Comparison of ENCODE assay signal across 21 mouse cellular contexts in genomic region chr12:112702374-112703320, GRCm38 (mm10). TPM values are rescaled to one million over a fixed set of nuclear protein-coding genes. Genes with fewer than 3 reads are reported as not detected.
DNase-seq lines count a peak whose midpoint lies in the region; ATAC-seq and TF ChIP-seq lines count a peak whose summit lies in the region.
"Had no signal": no experiment of that assay in that cellular context is flagged by ENCODE, and none has a peak within 500 bp of the region (broad histone marks: within the 10 kb centered on the region; RNA-seq: fewer than 3 reads in every experiment).

No protein-coding gene starts in this region.

- H3K4me3 ChIP-seq in cerebellum, adult 2 months (replicated peaks; ENCODE audit: insufficient read depth, low read depth, low read length) = no peak overlapping the region
- no peak overlapping the region for H3K4me3 ChIP-seq in MEL (ENCODE audit: control insufficient read depth in 1 of 2, insufficient read depth in 1 of 2, low read depth in 2 of 2, low read length in 2 of 2)
- H3K4me3 ChIP-seq: embryonic facial prominence, embryonic 13.5 days; layer of hippocampus, adult 2 months; limb, embryonic 15.5 days; neural tube, embryonic 13.5 days had no signal

- peak in 1 of 2 experiments; percentile 78 for DNase-seq in cerebellum, adult 2 months
- no peak for DNase-seq in cerebellum, adult 11-12 months
- DNase-seq in 416B (ENCODE audit: low read depth) = peak; percentile 85
- DNase-seq in MEL (ENCODE audit: low read depth, low spot score) = peak; percentile 87
- no peak for DNase-seq in layer of hippocampus, adult 8-10 months (ENCODE audit: low spot score in 2 of 2)
- no peak for DNase-seq in ovary, postnatal 36 days (ENCODE audit: low spot score)
- DNase-seq in adrenal gland, postnatal 25 days = no peak
- DNase-seq: gastrocnemius, postnatal 14 days; heart, postnatal 10 days; liver, postnatal 0 days; lung, postnatal 36 days; thymus, postnatal 36 days had no signal

- no peaks in the 10 kb centered on the region for H3K79me2 ChIP-seq in MEL (ENCODE audit: control insufficient read depth, insufficient read depth, low read length, poor library complexity)

- H3K36me3 ChIP-seq in MEL (ENCODE audit: control insufficient read depth in 1 of 2, insufficient read depth in 2 of 2, low read length in 2 of 2) = peaks cover 0 to 17% of the 10 kb centered on the region in 2 experiments; a peak in 2 of 4 replicates
- H3K36me3 ChIP-seq: embryonic facial prominence, embryonic 13.5 days; limb, embryonic 15.5 days; neural tube, embryonic 13.5 days had no signal

- no peaks in the 10 kb centered on the region for H3K9me3 ChIP-seq in MEL (replicated peaks; ENCODE audit: insufficient read depth, low read length)
- H3K9me3 ChIP-seq: embryonic facial prominence, embryonic 13.5 days; limb, embryonic 15.5 days; neural tube, embryonic 13.5 days had no signal

- no peak for TF ChIP-seq RAD21 in MEL (IDR thresholded peaks at IDR 0.05; ENCODE audit: low read depth, low read length)

- TF ChIP-seq CTCF in cerebellum, adult 2 months (IDR thresholded peaks at IDR 0.05; ENCODE audit: borderline replicate concordance, insufficient read depth, low read depth, low read length) = no peak
- TF ChIP-seq CTCF in MEL (IDR thresholded peaks at IDR 0.05 in 2 of 3, conservative IDR thresholded peaks at IDR 0.05 in 1 of 3; ENCODE audit: control insufficient read depth in 1 of 3, insufficient read depth in 1 of 3, low read depth in 2 of 3, low read length in 3 of 3, poor library complexity in 1 of 3, severe bottlenecking in 1 of 3) = no peak

- H3K27ac ChIP-seq in cerebellum, adult 2 months (ENCODE audit: insufficient read depth, low read length) = peak overlapping the region; percentile 28
- H3K27ac ChIP-seq in MEL (ENCODE audit: control insufficient read depth, low read depth, low read length) = peak overlapping the region; percentile 3; the same call in 1 of the 2 replicates
- H3K27ac ChIP-seq: embryonic facial prominence, embryonic 13.5 days; hindbrain, embryonic 14.5 days; kidney, postnatal 0 days; layer of hippocampus, adult 2 months; limb, embryonic 15.5 days; neural tube, embryonic 13.5 days had no signal

- TF ChIP-seq EP300 in MEL (IDR thresholded peaks at IDR 0.05; ENCODE audit: low read depth in 1 of 2, low read length in 2 of 2) = peak; percentile 69 to 77

- no peak for TF ChIP-seq POLR2A in cerebellum, adult 2 months (IDR thresholded peaks at IDR 0.05; ENCODE audit: borderline replicate concordance, insufficient read depth, low read length)
- TF ChIP-seq POLR2A in MEL (IDR thresholded peaks at IDR 0.05; ENCODE audit: control insufficient read depth in 1 of 2, insufficient read depth in 1 of 2, low read depth in 1 of 2, low read length in 2 of 2, poor library complexity in 1 of 2) = no peak

- peaks cover 17% of the 10 kb centered on the region for H3K4me1 ChIP-seq in cerebellum, adult 2 months (ENCODE audit: control insufficient read depth, insufficient read depth, low read length)
- peaks cover 7 to 23% of the 10 kb centered on the region in 2 experiments for H3K4me1 ChIP-seq in MEL (ENCODE audit: control insufficient read depth in 1 of 2, insufficient read depth in 2 of 2, low read length in 2 of 2)

- H3K27me3 ChIP-seq in cerebellum, adult 2 months (ENCODE audit: control insufficient read depth, insufficient read depth, low read length) = no peaks in the 10 kb centered on the region
- H3K27me3 ChIP-seq in MEL (ENCODE audit: control insufficient read depth in 1 of 2, insufficient read depth in 2 of 2, low read length in 2 of 2) = no peaks in the 10 kb centered on the region

- peak; percentile 32; the same call in 1 of the 2 replicates for ATAC-seq in megakaryocyte, adult 5-6 weeks (ENCODE audit: poor library complexity, severe bottlenecking)
- ATAC-seq: intestine, postnatal 0 days; liver, postnatal 0 days had no signal

- H3K9ac ChIP-seq in MEL (ENCODE audit: control insufficient read depth, low read depth, low read length, poor library complexity, severe bottlenecking) = no peak overlapping the region
- H3K9ac ChIP-seq: embryonic facial prominence, embryonic 13.5 days; hindbrain, embryonic 14.5 days; limb, embryonic 15.5 days; liver, postnatal 0 days; neural tube, embryonic 13.5 days had no signal

- 68% methylated on average over 6 of the region's 6 CpGs for WGBS in cerebellum, adult 2 months

TF ChIP-seq in MEL, 35 proteins besides CTCF, POLR2A, EP300 and RAD21 (continues in another document):
- no peak; the same call in 1 of the 2 replicates for TF ChIP-seq MAZ (IDR thresholded peaks at IDR 0.05; ENCODE audit: low read depth, low read length)
- TF ChIP-seq HCFC1 (IDR thresholded peaks at IDR 0.05; ENCODE audit: low read depth, low read length) = peak; percentile 36; the same call in 1 of the 2 replicates
- TF ChIP-seq KAT2A (conservative IDR thresholded peaks at IDR 0.05; ENCODE audit: low read depth, low read length) = no peak
- no peak for TF ChIP-seq CHD1 (IDR thresholded peaks at IDR 0.05; ENCODE audit: low read depth, low read length)
- TF ChIP-seq BHLHE40 (IDR thresholded peaks at IDR 0.05; ENCODE audit: borderline replicate concordance, low read depth, low read length) = no peak
- no peak for TF ChIP-seq NRF1 (IDR thresholded peaks at IDR 0.05; ENCODE audit: insufficient read depth, low read depth, low read length, poor library complexity, severe bottlenecking)
- no peak for TF ChIP-seq MAFK (IDR thresholded peaks at IDR 0.05; ENCODE audit: borderline replicate concordance, low read depth, low read length)
- no peak for TF ChIP-seq ZNF384 (IDR thresholded peaks at IDR 0.05; ENCODE audit: low read depth, low read length)
- TF ChIP-seq USF2 (IDR thresholded peaks at IDR 0.05; ENCODE audit: borderline replicate concordance in 1 of 2, insufficient read depth in 1 of 2, low read depth in 1 of 2, low read length in 2 of 2) = no peak
- TF ChIP-seq E2F4 (IDR thresholded peaks at IDR 0.05; ENCODE audit: borderline replicate concordance, low read depth, low read length) = no peak
- TF ChIP-seq ZMIZ1 (IDR thresholded peaks at IDR 0.05; ENCODE audit: low read depth, low read length) = no peak
- no peak for TF ChIP-seq MYB (IDR thresholded peaks at IDR 0.05; ENCODE audit: low read depth, low read length)
- no peak for TF ChIP-seq USF1 (IDR thresholded peaks at IDR 0.05; ENCODE audit: low read depth, low read length)
- TF ChIP-seq TCF12 (IDR thresholded peaks at IDR 0.05; ENCODE audit: low read depth, low read length) = no peak
- TF ChIP-seq MEF2A (IDR thresholded peaks at IDR 0.05; ENCODE audit: extremely low read depth, insufficient replicate concordance, low read depth, low read length, poor library complexity, severe bottlenecking) = no peak
- peak; percentile 52; the same call in 1 of the 2 replicates for TF ChIP-seq MXI1 (IDR thresholded peaks at IDR 0.05; ENCODE audit: low read depth, low read length)
- 0 out of 2 replicates have a peak, but pooled peaks have one; percentile 11 for TF ChIP-seq MAX (IDR thresholded peaks at IDR 0.05; ENCODE audit: low read length)
- TF ChIP-seq SMC3 (IDR thresholded peaks at IDR 0.05; ENCODE audit: low read depth, low read length) = no peak

RNA-seq across cellular contexts. Expression of gene Cep170b, which starts 17.6 kb away (rescaled TPM):
- 102 and 107 TPM in 2 replicates for polyA plus RNA-seq in cerebellum, adult 2 months (2012; rRNA removed)
- 40.0 and 49.7 TPM in 2 replicates for total RNA-seq in MEL (2012; rRNA removed)
- polyA plus RNA-seq in MEL (2012; ENCODE audit: insufficient read depth in 1 of 2, insufficient read length in 2 of 2, low read depth in 1 of 2, low replicate concordance in 2 of 2, missing spikeins in 1 of 2) = 10 to 100 TPM in 1 of 2 experiments, not detected in 1; 64.0 TPM
- total RNA-seq in megakaryocyte, adult 5-6 weeks (2015) = 0.41 and 1.2 TPM in 2 replicates
- 0.20 and 0.22 TPM in 2 replicates for total RNA-seq in megakaryocyte, adult 5-6 weeks (2017)
- total RNA-seq in layer of hippocampus, adult 8-10 months (2022) = 100 to 1,000 TPM; 190 to 216 (median 203) TPM
- 42.4 and 58.1 TPM in 2 replicates for total RNA-seq in adrenal gland, postnatal 25 days (2021)
- total RNA-seq: monocyte, adult 5-6 weeks had no signal

RNA-seq across cellular contexts. Expression of gene Zbtb42, which starts 24.0 kb away (rescaled TPM):
- polyA plus RNA-seq in cerebellum, adult 2 months (2012; rRNA removed) = 1.5 and 1.8 TPM in 2 replicates
- 4.5 and 7.6 TPM in 2 replicates for total RNA-seq in MEL (2012; rRNA removed)
- 10 to 100 TPM in 1 of 2 experiments, not detected in 1; 11.4 TPM for polyA plus RNA-seq in MEL (2012; ENCODE audit: insufficient read depth in 1 of 2, insufficient read length in 2 of 2, low read depth in 1 of 2, low replicate concordance in 2 of 2, missing spikeins in 1 of 2)
- 6.4 and 9.0 TPM in 2 replicates for total RNA-seq in megakaryocyte, adult 5-6 weeks (2015)
- total RNA-seq in megakaryocyte, adult 5-6 weeks (2017) = 3.9 and 4.7 TPM in 2 replicates
- total RNA-seq in layer of hippocampus, adult 8-10 months (2022) = 1 to 10 TPM in 3 of 4 experiments, under 1 TPM in 1; 0.98 to 2.2 (median 1.1) TPM
- 7.9 and 12.8 TPM in 2 replicates for total RNA-seq in adrenal gland, postnatal 25 days (2021)

RNA-seq across cellular contexts. Expression of gene Akt1, which starts 28.0 kb away (rescaled TPM):
- polyA plus RNA-seq in cerebellum, adult 2 months (2012; rRNA removed) = 163 and 177 TPM in 2 replicates
- 289 and 322 TPM in 2 replicates for total RNA-seq in MEL (2012; rRNA removed)
- 100 to 1,000 TPM; 764 to 827 TPM for polyA plus RNA-seq in MEL (2012; ENCODE audit: insufficient read depth in 1 of 2, insufficient read length in 2 of 2, low read depth in 1 of 2, low replicate concordance in 2 of 2, missing spikeins in 1 of 2)
- 112 and 121 TPM in 2 replicates for total RNA-seq in megakaryocyte, adult 5-6 weeks (2015)
- total RNA-seq in megakaryocyte, adult 5-6 weeks (2017) = 112 and 118 TPM in 2 replicates
- total RNA-seq in layer of hippocampus, adult 8-10 months (2022) = 100 to 1,000 TPM; 153 to 162 (median 161) TPM
- total RNA-seq in adrenal gland, postnatal 25 days (2021) = 395 and 413 TPM in 2 replicates

RNA-seq across cellular contexts. Expression of gene Pld4, which starts 57.8 kb away (rescaled TPM):
- polyA plus RNA-seq in cerebellum, adult 2 months (2012; rRNA removed) = 6.7 and 7.8 TPM in 2 replicates
- 9.7 and 9.8 TPM in 2 replicates for total RNA-seq in MEL (2012; rRNA removed)
- 10 to 100 TPM in 1 of 2 experiments, not detected in 1; 16.4 TPM for polyA plus RNA-seq in MEL (2012; ENCODE audit: insufficient read depth in 1 of 2, insufficient read length in 2 of 2, low read depth in 1 of 2, low replicate concordance in 2 of 2, missing spikeins in 1 of 2)
- 532 and 545 TPM in 2 replicates for total RNA-seq in megakaryocyte, adult 5-6 weeks (2015)
- 316 and 364 TPM in 2 replicates for total RNA-seq in megakaryocyte, adult 5-6 weeks (2017)
- total RNA-seq in layer of hippocampus, adult 8-10 months (2022) = 10 to 100 TPM in 2 of 4 experiments, 1 to 10 TPM in 2; 7.3 to 36.6 (median 21.0) TPM
- total RNA-seq in adrenal gland, postnatal 25 days (2021) = 6.4 and 6.8 TPM in 2 replicates

RNA-seq across cellular contexts. Expression of gene Siva1, which starts 58.2 kb away (rescaled TPM):
- polyA plus RNA-seq in cerebellum, adult 2 months (2012; rRNA removed) = 33.6 and 34.6 TPM in 2 replicates
- 591 and 659 TPM in 2 replicates for total RNA-seq in MEL (2012; rRNA removed)
- 100 to 1,000 TPM in 1 of 2 experiments, not detected in 1; 531 TPM for polyA plus RNA-seq in MEL (2012; ENCODE audit: insufficient read depth in 1 of 2, insufficient read length in 2 of 2, low read depth in 1 of 2, low replicate concordance in 2 of 2, missing spikeins in 1 of 2)
- total RNA-seq in megakaryocyte, adult 5-6 weeks (2015) = 116 and 130 TPM in 2 replicates
- total RNA-seq in megakaryocyte, adult 5-6 weeks (2017) = 122 and 162 TPM in 2 replicates
- 10 to 100 TPM; 20.8 to 23.5 (median 22.1) TPM for total RNA-seq in layer of hippocampus, adult 8-10 months (2022)
- total RNA-seq in adrenal gland, postnatal 25 days (2021) = 34.8 and 46.0 TPM in 2 replicates

Comparison
In these comparisons a context has a peak if more than half of its experiments do, and no peak if none do; other contexts are left out.
1. DNase-seq: peak in 416B (single experiment) and MEL (single experiment); none in cerebellum, adult 11-12 months (single experiment), layer of hippocampus, adult 8-10 months (0 of 2), ovary, postnatal 36 days (single experiment) and adrenal gland, postnatal 25 days (single experiment).
2. RNA of gene Cep170b, which starts 17.6 kb away (total RNA-seq): 190 to 216 TPM in layer of hippocampus, adult 8-10 months, 40.0 to 49.7 TPM in MEL and 42.4 to 58.1 TPM in adrenal gland, postnatal 25 days; 0.20 to 1.2 TPM in megakaryocyte, adult 5-6 weeks; every median in the first group is over 10 times any median in the second.